Mouse (Mus musculus): ENCODE results near the gene Itsn1.

The Itsn1 gene

GRCm38 (mm10) chr16:91870158-91870582 is 141.1 kb downstream of the Itsn1 start:
- DNase-seq (ENCODE audit: low spot score) = no peak

GRCm38 (mm10) chr16:91871188-91871587 is 142.1 kb downstream of the Itsn1 start:
- DNase-seq (ENCODE audit: low spot score) = no peak

- no peak for DNase-seq (ENCODE audit: low spot score)
These were observed 144.6 kb downstream of the Itsn1 start for GRCm38 (mm10) chr16:91873695-91874094.

GRCm38 (mm10) chr16:91875567-91876344 is 146.7 kb downstream of the Itsn1 start:
- DNase-seq (ENCODE audit: low spot score) = no peak

GRCm38 (mm10) chr16:91876457-91876856 is 147.4 kb downstream of the Itsn1 start:
- no peak for DNase-seq (ENCODE audit: low spot score)

GRCm38 (mm10) chr16:91879101-91879500 is 150.0 kb downstream of the Itsn1 start:
- no peak for DNase-seq (ENCODE audit: low spot score)

- DNase-seq (ENCODE audit: low spot score) = no peak
These were observed 152.0 kb downstream of the Itsn1 start for GRCm38 (mm10) chr16:91880869-91881767.

- no peak for DNase-seq (ENCODE audit: low spot score)
These were observed 153.2 kb downstream of the Itsn1 start for GRCm38 (mm10) chr16:91882168-91882859.

GRCm38 (mm10) chr16:91883636-91884035 is 154.6 kb downstream of the Itsn1 start:
- DNase-seq (ENCODE audit: low spot score) = no peak

GRCm38 (mm10) chr16:91884196-91884595 is 155.1 kb downstream of the Itsn1 start:
- peak; percentile 68 for DNase-seq (ENCODE audit: low spot score)

GRCm38 (mm10) chr16:91885389-91886122 is 156.5 kb downstream of the Itsn1 start:
- no peak for DNase-seq (ENCODE audit: low spot score)

- DNase-seq (ENCODE audit: low spot score) = no peak
These were observed 159.3 kb downstream of the Itsn1 start for GRCm38 (mm10) chr16:91888368-91888767.

- DNase-seq (ENCODE audit: low spot score) = no peak
These were observed 160.8 kb downstream of the Itsn1 start for GRCm38 (mm10) chr16:91889831-91890230.

GRCm38 (mm10) chr16:91891218-91891617 is 162.1 kb downstream of the Itsn1 start:
- no peak for DNase-seq (ENCODE audit: low spot score)

- DNase-seq (ENCODE audit: low spot score) = no peak
These were observed 167.3 kb downstream of the Itsn1 start for GRCm38 (mm10) chr16:91896426-91896830.

GRCm38 (mm10) chr16:91898850-91899848 is 170.1 kb downstream of the Itsn1 start:
- DNase-seq (ENCODE audit: low spot score) = no peak

- no peak for DNase-seq (ENCODE audit: low spot score)
These were observed 171.2 kb downstream of the Itsn1 start for GRCm38 (mm10) chr16:91900274-91900673.

- no peak for DNase-seq (ENCODE audit: low spot score)
These were observed 174.9 kb downstream of the Itsn1 start for GRCm38 (mm10) chr16:91903801-91904506.

- DNase-seq (ENCODE audit: low spot score) = no peak
These were observed 176.2 kb downstream of the Itsn1 start for GRCm38 (mm10) chr16:91905127-91905860.

Measured in spleen, adult 12 weeks (tissue).